1 mouse cellular context compared by ENCODE assay signal in the genomic region with DNA sequence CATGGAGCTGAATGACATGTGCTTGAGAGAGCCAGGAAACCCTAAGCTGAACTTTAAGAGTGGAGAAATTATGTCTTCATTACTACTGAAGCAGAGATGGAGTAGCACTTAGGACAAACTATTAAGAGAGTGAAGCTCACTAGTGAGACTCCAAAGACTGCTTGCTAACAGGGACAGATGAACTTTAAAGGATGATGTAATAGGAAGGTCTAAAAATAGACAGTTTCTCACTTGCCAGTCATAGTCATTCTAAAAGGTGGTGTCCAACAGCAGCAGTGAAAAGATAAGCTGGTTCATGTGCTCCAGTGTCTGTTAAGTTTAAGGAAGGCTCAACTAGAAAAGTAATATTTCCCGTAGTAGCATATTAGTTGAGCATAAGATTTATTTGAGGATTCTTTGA.
TF ChIP-seq lines count a peak whose summit lies in the region.

No protein-coding gene starts in this region.

TF ChIP-seq in MEL, 35 proteins besides CTCF, POLR2A, EP300 and RAD21 (continued from another document):
- TF ChIP-seq USF2 (IDR thresholded peaks at IDR 0.05; ENCODE audit: borderline replicate concordance in 1 of 2, insufficient read depth in 1 of 2, low read depth in 1 of 2, low read length in 2 of 2), result no peak; a peak in 1 of 4 replicates
